Mouse (Mus musculus) heart, embryonic 13.5 days (tissue): ENCODE results near the gene Lypd6. TPM values are rescaled to one million over a fixed set of nuclear protein-coding genes. Genes with fewer than 3 reads are reported as not detected.

Experiments
- ATAC-seq: fragments of 200-750 bp; cut with Nextera tagmentation; 2 replicates; pipeline ENCODE4 v1.8.0; 2017; ENCODE audit warnings: moderate TSS enrichment; ENCODE audit not compliant: insufficient number of reproducible peaks, low FRiP score, low TSS enrichment; ENCODE audit errors: extremely low read depth
- H3K27ac ChIP-seq: fragments of 300-500 bp; sonication (generic); replicated peaks from 2 replicates; pipeline ENCODE4 v1.5.1; 2015; ENCODE audit warnings: moderate library complexity, mild to moderate bottlenecking, inconsistent platforms
- H3K27me3 ChIP-seq: fragments of 300-500 bp; sonication (generic); replicated peaks from 2 replicates; pipeline ENCODE4 v1.6.1; 2015; ENCODE audit warnings: mild to moderate bottlenecking, inconsistent platforms
- H3K36me3 ChIP-seq: fragments of 300-500 bp; sonication (generic); 2 replicates; pipeline ENCODE4 v1.6.1; 2015; ENCODE audit warnings: mild to moderate bottlenecking, inconsistent platforms
- H3K4me1 ChIP-seq: fragments of 300-500 bp; sonication (generic); 2 replicates; pipeline ENCODE4 v1.6.1; 2015; ENCODE audit warnings: inconsistent platforms
- H3K4me2 ChIP-seq: fragments of 300-500 bp; sonication (generic); 2 replicates; pipeline ENCODE4 v1.6.1; 2015; ENCODE audit warnings: inconsistent platforms, mild to moderate bottlenecking, moderate library complexity
- H3K4me3 ChIP-seq: fragments of 300-500 bp; sonication (generic); 2 replicates; pipeline ENCODE4 v1.5.1; 2015; ENCODE audit warnings: moderate library complexity, mild to moderate bottlenecking, inconsistent platforms
- H3K9ac ChIP-seq: fragments of 300-500 bp; sonication (generic); 2 replicates; pipeline ENCODE4 v1.6.1; 2015; ENCODE audit warnings: inconsistent platforms, mild to moderate bottlenecking, moderate library complexity
- H3K9me3 ChIP-seq: fragments of 300-500 bp; sonication (generic); 2 replicates; pipeline ENCODE4 v1.6.1; 2016; ENCODE audit warnings: inconsistent platforms
- WGBS: fragments of 180-500 bp; shearing (Covaris S2); methylation state at CpG from one replicate; pipeline ENCODE4 v1.1.7; 2015; ENCODE audit warnings: mixed read lengths; 5-methylcytosine and 5-hydroxymethylcytosine counted together
- polyA plus RNA-seq: library from polyadenylated mRNA; unstranded; fragments of >200 nt; fragmentation: Nextera tagmentation; extraction: Ambion mirVana; gene quantifications from 2 replicates; pipeline ENCODE4 v1.2.1, GENCODE M21; 2015

Lypd6 gene
- polyA plus RNA-seq = 3.5 and 4.9 TPM in 2 replicates

DNA sequence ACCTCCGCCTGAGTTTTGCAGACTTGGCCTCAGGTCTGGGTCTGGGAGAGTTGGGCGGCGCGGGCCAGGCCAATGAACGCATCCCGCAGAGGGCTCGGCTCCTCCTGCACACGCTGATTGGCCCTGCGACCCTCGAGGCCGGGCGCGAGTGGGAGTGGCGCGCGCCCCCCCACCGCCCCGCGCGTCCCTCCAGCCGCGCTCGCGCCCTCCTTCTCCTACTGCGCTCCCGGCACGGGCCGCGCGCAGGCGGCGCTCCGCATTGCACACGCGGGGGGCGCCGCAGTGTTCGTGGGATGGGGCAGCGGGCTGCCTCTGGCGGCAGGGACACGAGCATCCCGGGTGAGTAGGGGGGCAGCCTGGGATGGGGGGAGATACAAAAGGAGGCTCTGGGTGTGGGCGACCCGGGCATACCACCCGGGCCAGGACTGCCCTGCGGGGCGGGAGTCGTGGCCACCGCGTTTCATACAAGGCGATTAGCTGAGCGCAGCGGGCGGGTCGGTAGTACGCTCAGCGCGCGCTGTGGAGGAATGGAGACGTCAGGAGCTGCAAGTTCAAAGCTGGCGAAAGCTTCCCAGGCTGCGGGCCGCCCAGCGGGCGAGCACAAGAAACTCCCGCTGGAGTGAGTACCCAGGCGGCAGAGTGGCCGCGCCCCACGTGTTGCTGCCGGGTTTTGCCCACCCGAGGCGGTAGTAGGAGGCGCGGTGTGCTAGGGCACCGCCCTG lies at the start of gene Lypd6:
Gene Lypd6 (plus strand): TSS at position 184 of the 722 bp plus-strand sequence.
- H3K36me3 ChIP-seq = no peaks in the 10 kb centered on the region
- peak within 1 kb of the TSS; percentile 83 for H3K4me3 ChIP-seq
- H3K27me3 ChIP-seq = peaks cover 10% of the 10 kb centered on the region; the same call in 1 of the 2 replicates
- under 1% methylated on average over 66 of the region's 76 CpGs for WGBS
- ATAC-seq = peak; percentile 90
- peaks cover 34% of the 10 kb centered on the region for H3K4me1 ChIP-seq
- peak within 1 kb of the TSS; percentile 93 for H3K4me2 ChIP-seq
- no peaks in the 10 kb centered on the region for H3K9me3 ChIP-seq
- H3K27ac ChIP-seq = peak within 1 kb of the TSS; percentile 48; the same call in 1 of the 2 replicates
- H3K9ac ChIP-seq = peak within 1 kb of the TSS; percentile 84

DNA sequence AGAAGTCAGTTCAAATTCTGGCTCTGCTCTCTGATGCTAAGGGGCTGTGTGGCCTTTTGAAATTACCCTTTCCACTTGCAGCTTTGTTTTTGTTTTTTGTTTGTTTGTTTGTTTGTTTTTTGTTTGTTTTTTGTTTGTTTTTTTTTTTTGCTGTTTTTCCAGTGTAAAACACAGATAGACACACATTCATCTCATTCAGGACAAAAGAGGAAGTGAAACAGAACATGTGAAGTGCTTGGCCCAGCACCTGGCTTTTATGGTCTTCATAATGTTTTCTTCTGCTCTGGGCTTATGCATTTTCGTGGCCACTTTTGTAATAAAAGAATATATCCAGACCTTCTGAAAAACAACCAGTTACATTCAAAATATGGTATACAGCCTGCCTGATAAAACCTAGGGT lies 46.8 kb upstream of the Lypd6 start:
- ATAC-seq = no peak
- 59% methylated on average over 1 of the region's 1 CpGs for WGBS
- Histone ChIP-seq H3K4me2 (no peak overlapping the region), H3K27me3 (no peaks in the 10 kb centered on the region), H3K27ac (no peak overlapping the region), H3K9me3 (no peaks in the 10 kb centered on the region), H3K36me3 (no peaks in the 10 kb centered on the region), H3K4me3 (no peak overlapping the region), H3K9ac (no peak overlapping the region), H3K4me1 (no peaks in the 10 kb centered on the region)

DNA sequence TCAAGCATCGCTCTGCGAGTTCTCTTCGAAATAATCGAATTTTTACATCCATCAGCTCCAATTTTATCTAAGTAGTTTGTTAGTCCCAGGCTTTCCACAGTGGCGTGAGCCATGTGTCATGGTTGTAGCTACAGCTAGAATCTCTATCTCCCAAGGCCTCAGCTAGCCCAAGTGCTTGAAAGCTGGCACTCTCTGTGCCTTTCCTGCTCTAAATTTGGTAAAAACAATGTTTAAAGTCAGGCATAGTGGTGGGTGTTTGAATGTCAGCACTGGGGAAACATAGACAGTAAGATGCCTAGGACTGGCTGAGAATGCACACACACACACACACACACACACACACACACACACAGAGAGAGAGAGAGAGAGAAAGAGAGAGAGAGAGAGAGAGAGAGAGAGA lies 40.7 kb upstream of the Lypd6 start:
- Histone ChIP-seq H3K27ac (no peak overlapping the region), H3K4me2 (no peak overlapping the region), H3K4me3 (no peak overlapping the region), H3K4me1 (peaks cover 5% of the 10 kb centered on the region; the same call in 1 of the 2 replicates), H3K27me3 (no peaks in the 10 kb centered on the region), H3K36me3 (no peaks in the 10 kb centered on the region), H3K9ac (no peak overlapping the region), H3K9me3 (no peaks in the 10 kb centered on the region)
- ATAC-seq = no peak
- 83% methylated on average over 5 of the region's 5 CpGs for WGBS

DNA sequence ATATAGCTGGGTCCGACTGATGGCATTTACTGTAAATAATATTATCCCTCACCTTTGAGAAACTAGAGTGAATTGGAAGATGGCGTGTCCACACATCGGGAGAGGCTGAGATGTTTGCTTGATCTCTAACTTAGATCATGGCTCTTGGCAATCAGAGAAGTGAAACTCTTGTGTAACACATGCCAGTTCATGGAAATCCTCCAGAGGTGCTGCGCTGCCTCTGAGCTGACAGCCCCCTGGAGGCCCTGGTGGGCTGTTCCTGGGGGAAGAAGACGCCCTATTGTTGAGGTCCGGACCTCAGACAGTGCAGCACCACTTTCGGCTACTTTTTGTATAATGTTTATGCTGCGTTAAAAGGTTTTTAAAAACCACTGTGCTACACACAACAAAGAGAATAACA lies 37.3 kb upstream of the Lypd6 start:
- no peak overlapping the region for H3K4me2 ChIP-seq
- H3K27ac ChIP-seq = no peak overlapping the region
- H3K36me3 ChIP-seq = no peaks in the 10 kb centered on the region
- WGBS = 61% methylated on average over 8 of the region's 8 CpGs
- no peak overlapping the region for H3K4me3 ChIP-seq
- H3K9me3 ChIP-seq = no peaks in the 10 kb centered on the region
- H3K4me1 ChIP-seq = peaks cover 5% of the 10 kb centered on the region; the same call in 1 of the 2 replicates
- H3K27me3 ChIP-seq = no peaks in the 10 kb centered on the region
- no peak overlapping the region for H3K9ac ChIP-seq
- ATAC-seq = no peak

DNA sequence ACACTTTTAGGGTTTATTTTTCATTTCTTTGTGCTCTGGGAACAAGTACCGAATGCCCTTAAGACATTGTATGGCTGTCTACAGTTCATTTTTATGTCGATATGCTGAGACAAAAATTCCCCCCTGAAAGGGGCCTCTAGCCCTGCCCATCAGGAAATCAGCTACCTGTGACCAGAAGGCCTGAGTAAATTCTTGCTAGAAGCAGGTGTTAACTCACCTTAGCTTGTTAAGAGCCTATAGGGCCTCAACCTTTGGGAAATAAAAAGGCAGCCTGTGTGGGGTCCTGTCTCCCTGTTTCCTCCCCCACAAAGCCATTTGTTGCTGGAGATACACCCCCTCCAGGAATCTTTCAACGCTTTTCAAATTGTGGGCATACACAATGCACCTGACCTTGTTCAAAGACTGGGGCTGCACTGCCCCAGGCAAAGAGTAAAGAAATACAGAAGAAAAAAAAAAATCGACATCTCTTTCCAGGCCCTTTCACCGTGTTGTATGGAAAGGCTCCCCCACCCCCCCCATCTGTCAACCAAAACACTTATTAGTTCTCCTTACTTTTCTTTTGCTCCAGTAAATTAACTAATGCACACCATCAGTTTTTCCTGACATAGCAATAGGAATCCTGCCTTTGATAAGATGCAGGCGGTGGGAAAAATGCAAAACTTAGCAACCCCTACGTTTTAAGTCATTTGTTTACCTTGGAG lies 21.9 kb upstream of the Lypd6 start:
- Histone ChIP-seq H3K4me2 (no peak overlapping the region), H3K36me3 (no peaks in the 10 kb centered on the region), H3K4me1 (peaks cover 10% of the 10 kb centered on the region; the same call in 1 of the 2 replicates), H3K4me3 (no peak overlapping the region), H3K27ac (no peak overlapping the region), H3K27me3 (no peaks in the 10 kb centered on the region), H3K9ac (no peak overlapping the region), H3K9me3 (0 out of 2 replicates have a peak, but pooled peaks cover 3% of the 10 kb centered on the region)
- WGBS = 57% methylated on average over 7 of the region's 7 CpGs
- ATAC-seq = no peak

DNA sequence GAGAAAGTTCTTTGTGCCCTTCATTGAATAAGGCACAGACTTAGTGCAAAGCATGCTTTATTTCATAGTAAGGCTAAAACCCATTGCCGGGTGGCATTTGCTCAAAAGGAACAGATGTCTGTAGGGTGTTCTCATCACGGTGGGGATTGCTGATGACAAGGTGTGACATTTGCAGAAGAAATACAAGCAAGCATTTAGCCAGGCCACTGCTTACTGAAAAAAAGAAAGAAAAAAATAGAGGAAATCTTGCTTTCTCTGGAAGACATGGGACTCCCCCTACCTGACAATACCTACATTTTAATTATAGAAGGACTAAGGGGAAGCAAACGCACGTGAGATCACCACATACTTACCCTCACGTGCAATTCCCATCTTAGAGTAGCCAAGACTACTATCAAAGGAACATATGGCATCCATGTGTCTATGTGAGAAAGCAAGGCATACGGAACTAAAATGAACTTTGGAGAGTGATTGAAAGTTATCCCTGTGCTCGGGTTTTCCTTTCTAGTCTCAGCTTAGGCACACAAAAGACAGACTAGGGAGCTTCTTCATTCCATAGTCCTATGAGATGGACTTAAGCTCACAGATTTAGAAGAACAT lies 21.3 kb upstream of the Lypd6 start:
- H3K9me3 ChIP-seq = 0 out of 2 replicates have a peak, but pooled peaks cover 3% of the 10 kb centered on the region
- no peak for ATAC-seq
- no peaks in the 10 kb centered on the region for H3K36me3 ChIP-seq
- peaks cover 10% of the 10 kb centered on the region; the same call in 1 of the 2 replicates for H3K4me1 ChIP-seq
- H3K4me3 ChIP-seq = no peak overlapping the region
- H3K4me2 ChIP-seq = no peak overlapping the region
- H3K9ac ChIP-seq = no peak overlapping the region
- H3K27me3 ChIP-seq = no peaks in the 10 kb centered on the region
- WGBS = 54% methylated on average over 7 of the region's 7 CpGs
- H3K27ac ChIP-seq = no peak overlapping the region

DNA sequence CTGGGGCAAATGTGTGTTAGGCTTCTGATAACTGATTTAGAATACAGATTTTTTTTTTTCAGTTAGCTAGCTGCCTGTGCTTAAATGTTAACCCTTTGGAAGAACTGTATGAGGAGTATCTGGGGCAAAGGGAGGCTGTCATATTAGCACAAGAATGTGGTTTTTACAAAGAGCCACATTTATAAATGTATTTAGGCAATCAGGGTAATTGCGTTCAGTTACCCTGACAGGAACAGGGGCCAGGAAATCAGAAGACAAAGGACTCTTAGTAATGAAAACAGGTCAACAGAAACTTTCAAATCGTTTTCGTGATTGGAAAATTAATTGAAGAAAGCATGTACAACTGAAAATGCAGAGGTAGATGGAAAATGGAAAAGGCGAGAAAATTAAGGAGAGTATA lies 20.4 kb upstream of the Lypd6 start:
- H3K4me3 ChIP-seq = no peak overlapping the region
- H3K9ac ChIP-seq = no peak overlapping the region
- WGBS = 71% methylated on average over 4 of the region's 4 CpGs
- H3K36me3 ChIP-seq = no peaks in the 10 kb centered on the region
- no peak for ATAC-seq
- H3K4me1 ChIP-seq = peaks cover 10% of the 10 kb centered on the region; the same call in 1 of the 2 replicates
- no peaks in the 10 kb centered on the region for H3K27me3 ChIP-seq
- no peak overlapping the region for H3K4me2 ChIP-seq
- H3K9me3 ChIP-seq = 0 out of 2 replicates have a peak, but pooled peaks cover 1% of the 10 kb centered on the region
- H3K27ac ChIP-seq = no peak overlapping the region

DNA sequence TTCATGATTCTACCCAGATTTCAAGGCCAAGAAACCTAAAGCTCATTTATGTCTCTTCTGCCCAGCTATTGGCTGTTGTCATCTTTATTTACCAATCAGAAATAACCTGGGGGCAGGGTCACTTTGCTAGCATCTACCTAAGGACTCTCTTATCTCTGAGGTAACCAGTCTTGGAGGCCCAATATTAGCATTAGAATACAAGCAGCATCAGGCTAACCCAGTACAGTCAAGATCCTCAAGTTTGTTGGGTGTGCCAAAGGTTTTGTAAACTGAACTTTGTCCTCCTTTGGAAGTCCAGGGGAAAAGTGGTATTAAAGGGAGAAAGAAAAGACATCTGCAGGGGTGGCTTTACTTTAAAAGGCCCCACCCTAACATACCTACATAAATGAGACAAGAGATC lies 17.8 kb upstream of the Lypd6 start:
- no peaks in the 10 kb centered on the region for H3K9me3 ChIP-seq
- H3K9ac ChIP-seq = no peak overlapping the region
- no peaks in the 10 kb centered on the region for H3K27me3 ChIP-seq
- H3K4me3 ChIP-seq = no peak overlapping the region
- H3K4me2 ChIP-seq = no peak overlapping the region
- H3K4me1 ChIP-seq = peaks cover 10% of the 10 kb centered on the region; the same call in 1 of the 2 replicates
- H3K27ac ChIP-seq = no peak overlapping the region
- H3K36me3 ChIP-seq = no peaks in the 10 kb centered on the region
- ATAC-seq = no peak

DNA sequence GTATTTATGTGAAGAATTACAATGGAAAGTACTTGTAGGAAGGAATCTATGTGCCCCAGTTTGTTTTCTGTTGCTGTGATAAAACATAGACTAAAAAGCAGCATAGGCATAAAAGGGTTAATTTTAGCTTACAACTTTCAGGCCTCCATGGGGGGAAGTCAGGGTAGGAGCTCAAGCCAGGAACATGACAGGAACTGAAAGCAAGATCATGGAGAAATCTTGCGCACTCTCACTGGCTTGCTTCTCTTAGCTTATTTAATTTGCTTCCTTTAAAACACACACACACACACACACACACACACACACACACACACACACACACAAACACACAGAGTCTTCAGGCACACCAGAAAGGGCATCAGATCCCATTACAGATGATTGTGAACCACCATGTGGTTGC lies 12.3 kb upstream of the Lypd6 start:
- no peak for ATAC-seq
- no peak overlapping the region for H3K4me2 ChIP-seq
- WGBS = 92% methylated on average over 1 of the region's 1 CpGs

DNA sequence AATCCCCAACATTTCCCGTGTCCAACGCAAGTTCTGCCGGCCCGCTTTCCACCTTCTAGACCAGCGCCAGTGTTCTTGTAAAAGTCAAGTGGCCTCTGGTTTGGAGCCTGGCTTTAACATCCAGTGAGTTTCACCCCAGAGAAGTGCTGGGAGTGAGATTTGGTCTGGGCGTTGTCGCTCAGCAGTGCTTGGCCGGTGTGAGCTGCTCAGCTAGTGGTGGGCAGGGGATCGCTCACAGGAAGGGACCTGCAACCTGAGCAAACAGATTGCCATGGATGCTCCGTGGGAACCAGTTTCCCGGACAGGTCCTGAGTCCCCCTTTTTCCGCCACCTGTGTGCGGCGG lies 355 bp upstream of the Lypd6 start:
- Histone ChIP-seq H3K4me2 (peak overlapping the region; percentile 93), H3K36me3 (no peaks in the 10 kb centered on the region), H3K4me3 (peak overlapping the region; percentile 83), H3K4me1 (peaks cover 29% of the 10 kb centered on the region), H3K9ac (peak overlapping the region; percentile 84), H3K27ac (no peak overlapping the region; the same call in 1 of the 2 replicates), H3K9me3 (no peaks in the 10 kb centered on the region), H3K27me3 (peaks cover 10% of the 10 kb centered on the region; the same call in 1 of the 2 replicates)
- WGBS = under 1% methylated on average over 13 of the region's 14 CpGs
- no peak for ATAC-seq

More for the DNA sequence above, 12.3 kb upstream of the Lypd6 start:
- Histone ChIP-seq H3K4me1 (no peaks in the 10 kb centered on the region), H3K9ac (no peak overlapping the region), H3K9me3 (no peaks in the 10 kb centered on the region), H3K27me3 (no peaks in the 10 kb centered on the region), H3K4me3 (no peak overlapping the region), H3K27ac (no peak overlapping the region), H3K36me3 (no peaks in the 10 kb centered on the region)

DNA sequence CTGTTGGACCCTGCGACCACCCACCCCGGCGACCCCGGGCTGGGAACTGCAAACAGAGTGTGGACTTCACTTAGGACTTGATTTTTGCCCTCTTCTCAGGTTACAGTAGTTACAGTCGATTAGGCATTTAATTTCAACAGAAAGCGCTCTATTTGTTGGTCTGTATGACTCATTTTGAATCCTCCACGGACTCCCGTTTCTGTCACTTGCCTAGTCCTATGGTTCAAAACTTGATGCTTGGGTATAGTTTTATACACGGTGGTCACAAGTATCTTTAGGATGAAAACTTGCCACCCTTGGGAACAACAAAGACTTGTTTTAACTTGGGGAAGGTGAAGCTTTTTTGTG lies 713 bp downstream of the Lypd6 start:
- peak overlapping the region; percentile 93 for H3K4me2 ChIP-seq
- under 1% methylated on average over 9 of the region's 9 CpGs for WGBS
- peak overlapping the region; percentile 84 for H3K9ac ChIP-seq
- no peaks in the 10 kb centered on the region for H3K9me3 ChIP-seq
- ATAC-seq = no peak
- peaks cover 10% of the 10 kb centered on the region; the same call in 1 of the 2 replicates for H3K27me3 ChIP-seq
- H3K27ac ChIP-seq = 0 out of 2 replicates have a peak overlapping the region, but pooled peaks have one; percentile 48
- no peaks in the 10 kb centered on the region for H3K36me3 ChIP-seq
- peaks cover 38% of the 10 kb centered on the region for H3K4me1 ChIP-seq
- H3K4me3 ChIP-seq = peak overlapping the region; percentile 83
